Mouse (Mus musculus): ENCODE data around the gene Itgad.
A peak's percentile ranks its signal among the peaks of the same experiment; 100 is the strongest.

Gene Itgad

DNA sequence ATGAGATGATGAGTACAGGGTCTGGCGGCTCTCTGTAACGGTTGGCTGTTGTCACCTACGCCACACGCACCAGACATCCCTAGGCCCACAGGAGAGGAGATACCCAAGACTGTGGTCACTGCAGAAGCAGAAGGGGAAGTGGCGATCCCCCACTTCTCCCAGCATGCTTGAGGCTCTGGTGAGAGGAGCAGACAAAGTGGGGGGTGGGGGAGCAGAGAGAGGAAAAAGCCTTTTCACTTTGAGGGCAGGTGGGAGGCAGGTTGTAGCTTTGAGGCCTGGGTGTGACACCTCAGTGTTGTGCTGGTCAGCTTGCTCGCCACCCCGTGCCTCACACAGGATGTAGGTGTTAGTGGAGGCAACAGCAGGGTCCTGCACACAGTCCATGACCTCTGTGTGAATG is 25.9 kb downstream of the Itgad start:
- no peak for DNase-seq (ENCODE audit: low spot score)

DNA sequence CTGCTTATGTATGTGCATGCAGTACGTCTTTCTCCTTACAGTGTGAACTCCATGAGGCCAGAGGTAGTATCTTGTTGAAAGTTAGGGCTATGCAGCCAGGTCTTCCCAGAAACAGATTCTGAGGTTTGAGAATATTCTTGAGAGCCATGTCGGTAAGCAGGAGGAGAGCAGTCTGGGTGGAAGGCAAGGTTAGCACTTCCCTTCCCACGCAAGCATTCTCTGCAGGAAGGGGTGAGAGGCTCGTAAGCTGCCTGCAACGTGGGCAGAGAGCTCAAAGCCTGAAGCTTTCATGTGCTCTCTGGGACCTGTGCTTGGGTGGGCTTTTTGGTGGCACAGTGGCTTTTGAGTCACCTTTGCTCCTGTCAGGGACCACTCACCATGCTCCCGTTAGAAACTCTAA is 26.4 kb downstream of the Itgad start:
- DNase-seq (ENCODE audit: low spot score), result no peak

DNA sequence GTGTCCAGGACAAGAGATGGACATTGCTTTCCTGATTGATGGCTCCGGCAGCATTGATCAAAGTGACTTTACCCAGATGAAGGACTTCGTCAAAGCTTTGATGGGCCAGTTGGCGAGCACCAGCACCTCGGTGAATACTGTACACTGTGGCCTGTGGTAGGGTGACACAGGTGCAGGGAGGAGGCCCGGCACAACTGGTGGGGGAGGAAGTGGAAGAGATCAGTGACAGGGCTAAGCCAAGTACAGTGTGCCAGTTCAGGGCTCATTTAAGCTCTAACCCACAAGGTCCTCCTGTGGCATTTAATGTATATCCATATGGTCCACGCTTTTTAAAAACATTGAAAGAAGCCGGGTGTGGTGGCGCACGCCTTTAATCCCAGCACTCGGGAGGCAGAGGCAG is 27.5 kb downstream of the Itgad start:
- no peak for DNase-seq (ENCODE audit: low spot score)

DNA sequence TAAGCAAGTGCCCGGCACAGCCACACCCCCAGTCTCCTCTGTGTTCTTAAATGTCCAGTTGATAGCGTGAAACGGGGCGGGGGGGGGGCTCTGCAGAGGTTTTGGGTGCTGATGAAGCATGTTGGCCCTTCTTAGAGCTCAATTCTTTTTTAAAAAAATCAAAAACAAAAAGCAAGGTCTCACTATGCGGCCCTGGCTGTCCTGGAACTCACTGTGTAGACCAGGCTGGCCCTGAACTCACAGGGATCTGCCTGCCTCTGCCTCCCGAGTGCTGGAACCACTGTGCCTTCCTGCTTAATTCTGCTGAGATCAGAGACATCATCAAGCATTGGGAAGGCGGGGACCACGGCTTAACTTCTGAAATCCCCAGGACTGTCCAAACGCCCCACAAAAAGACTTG is 47.4 kb downstream of the Itgad start:
- no peak for DNase-seq (ENCODE audit: low spot score)

DNA sequence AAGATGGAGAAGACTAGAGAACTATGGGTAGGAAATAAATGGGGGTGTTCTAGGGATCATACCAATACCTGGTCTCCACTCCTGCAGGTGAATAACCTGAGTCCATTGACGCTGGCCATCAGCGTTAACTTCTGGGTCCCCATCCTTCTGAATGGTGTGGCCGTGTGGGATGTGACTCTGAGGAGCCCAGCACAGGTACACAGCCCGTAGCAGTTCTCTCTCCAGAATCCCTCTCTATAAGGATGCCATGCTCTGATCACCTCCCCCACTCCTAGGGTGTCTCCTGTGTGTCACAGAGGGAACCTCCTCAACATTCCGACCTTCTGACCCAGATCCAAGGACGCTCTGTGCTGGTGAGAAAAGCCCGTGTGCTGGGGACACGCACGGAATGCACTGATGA is 48.9 kb downstream of the Itgad start:
- no peak for DNase-seq (ENCODE audit: low spot score)

DNA sequence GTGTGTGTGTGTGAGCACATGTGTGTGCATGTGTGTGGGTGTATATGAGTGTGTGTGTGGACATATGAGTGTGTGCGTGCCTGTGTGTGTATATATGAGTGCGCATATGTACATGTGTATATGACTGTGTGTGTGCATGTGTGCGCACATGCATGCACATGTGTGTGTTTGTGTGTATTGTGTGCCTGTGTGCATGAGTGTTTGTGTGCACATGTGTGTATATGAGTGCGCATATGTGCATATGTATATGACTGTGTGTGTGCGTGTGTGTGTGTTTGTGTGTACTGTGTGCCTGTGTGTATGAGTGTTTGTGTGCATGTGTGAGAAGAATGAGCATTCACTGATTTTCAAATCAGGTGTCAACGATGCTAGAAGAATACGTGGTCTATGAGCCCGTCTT is 50.0 kb downstream of the Itgad start:
- no peak for DNase-seq (ENCODE audit: low spot score)

DNA sequence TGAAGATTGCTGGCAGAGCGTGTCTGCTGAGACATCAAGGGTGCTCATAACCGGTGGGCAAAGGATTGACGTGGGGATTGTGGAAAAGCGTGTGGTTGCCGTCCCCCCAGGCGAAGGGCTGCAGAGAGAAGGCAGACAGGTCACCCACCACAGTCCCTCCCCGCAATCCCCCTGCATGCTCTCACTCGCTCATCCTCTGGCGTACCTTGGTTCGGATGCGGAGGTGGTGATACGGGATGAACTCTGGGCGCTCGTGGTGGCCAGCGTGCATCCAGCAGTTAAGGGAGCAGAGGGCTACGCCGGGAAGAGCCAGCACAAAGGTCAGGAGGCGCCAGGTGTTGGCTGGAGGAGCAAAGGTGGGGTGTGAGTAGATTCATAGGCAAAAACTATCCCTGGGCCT is 51.5 kb downstream of the Itgad start:
- no peak for DNase-seq (ENCODE audit: low spot score)

DNA sequence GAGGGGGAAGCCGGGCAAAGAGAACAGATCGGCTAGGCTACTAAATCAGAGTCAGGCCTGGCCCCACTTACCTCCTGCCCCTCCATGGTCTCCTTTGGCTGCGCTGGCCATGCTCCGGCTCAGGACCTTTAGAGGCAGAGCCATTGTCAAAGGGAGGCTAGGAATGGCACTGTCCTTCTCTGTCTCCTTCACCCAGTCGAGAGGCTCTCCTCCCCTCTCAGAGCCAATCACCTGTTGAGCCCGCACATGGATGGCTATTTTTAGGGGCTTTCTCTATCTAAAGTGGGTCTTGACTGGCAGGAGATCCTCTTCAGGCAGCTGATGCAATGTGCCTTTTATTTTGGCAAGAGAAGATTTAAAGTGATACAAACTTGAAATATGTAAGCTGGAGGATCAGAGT is 52.0 kb downstream of the Itgad start, which contains the start of gene Cox6a2:
Gene Cox6a2, minus strand, starts transcription at position 236 of the 400 bp plus-strand sequence.
- DNase-seq (ENCODE audit: low spot score), result no peak

DNA sequence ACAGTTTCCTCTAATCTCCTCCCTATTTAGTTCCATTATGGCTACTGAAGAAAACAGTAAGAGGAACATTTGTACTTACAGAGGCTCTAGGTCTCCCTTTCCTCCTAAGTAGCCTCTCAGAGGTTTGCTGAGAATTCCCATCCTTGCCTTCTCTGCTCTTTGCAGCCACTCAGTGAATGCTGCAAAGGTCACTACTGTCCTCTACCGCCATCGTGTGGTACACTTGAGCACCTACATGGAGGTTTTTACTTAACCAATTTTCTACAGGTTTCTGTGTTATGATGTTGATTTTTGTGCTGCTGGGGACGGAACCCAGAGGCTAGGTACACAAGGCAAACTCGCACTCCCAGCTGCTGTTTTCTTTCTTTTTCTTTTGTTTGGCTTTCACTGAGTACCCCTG is 54.0 kb downstream of the Itgad start:
- DNase-seq (ENCODE audit: low spot score), result peak; percentile 81

DNA sequence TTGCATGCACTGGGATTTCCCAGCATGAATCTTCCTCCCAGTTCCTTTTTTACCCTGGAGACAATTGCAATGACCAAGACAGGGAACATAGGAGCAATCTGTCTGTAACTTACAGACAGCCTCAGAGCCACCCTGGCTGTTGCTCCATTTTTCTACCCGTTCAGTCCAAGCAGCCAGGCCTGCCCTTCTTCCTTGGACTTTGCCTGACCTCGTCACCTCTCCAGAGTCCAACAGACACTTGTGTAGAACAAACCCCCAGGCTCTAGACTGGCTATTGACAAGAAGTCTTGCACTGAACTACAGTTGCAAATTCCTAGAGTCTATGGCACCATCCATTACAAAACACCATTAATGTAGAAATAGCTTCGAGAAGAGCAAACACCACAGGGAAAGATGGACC is 55.6 kb downstream of the Itgad start:
- DNase-seq (ENCODE audit: low spot score), result no peak

DNA sequence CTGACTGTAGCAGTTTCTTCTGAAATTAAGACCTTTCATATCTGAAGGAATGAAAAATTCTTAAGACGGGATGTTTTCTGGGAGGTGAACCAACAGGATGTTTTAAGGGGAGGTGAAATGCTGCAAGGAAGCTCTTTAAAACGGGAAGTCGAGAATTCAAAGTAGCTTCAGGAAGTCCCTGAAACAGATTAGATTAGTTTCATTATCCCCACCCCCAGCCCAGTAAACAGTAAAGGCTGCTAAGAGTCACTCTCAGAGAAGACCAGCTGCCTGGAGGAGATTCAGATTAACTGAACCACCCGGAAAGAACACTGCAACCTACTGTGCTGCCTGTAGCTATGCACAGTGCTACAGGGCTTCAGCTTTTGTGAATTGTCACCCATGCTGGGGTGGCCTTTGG is 65.8 kb downstream of the Itgad start:
- no peak for DNase-seq (ENCODE audit: low spot score)

DNA sequence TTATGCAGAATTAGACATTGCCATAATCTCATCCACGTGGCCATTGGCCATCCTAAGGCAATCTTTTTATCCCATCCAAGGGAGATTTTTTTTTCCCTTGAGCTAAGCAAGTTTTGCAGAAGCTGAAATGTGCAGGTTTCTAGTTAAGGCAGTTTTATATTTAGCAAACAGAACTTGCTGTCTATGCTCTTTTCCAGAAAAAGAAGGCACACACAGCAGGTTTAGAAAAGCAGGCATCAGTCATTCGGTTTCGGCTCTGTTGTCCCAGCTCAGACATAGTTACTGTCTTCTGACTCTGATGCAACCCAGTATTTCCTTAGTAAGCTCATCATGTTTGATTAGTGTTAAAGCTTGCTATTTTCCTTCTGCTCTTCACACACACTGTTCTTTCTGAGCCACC is 66.8 kb downstream of the Itgad start:
- DNase-seq (ENCODE audit: low spot score), result no peak

DNA sequence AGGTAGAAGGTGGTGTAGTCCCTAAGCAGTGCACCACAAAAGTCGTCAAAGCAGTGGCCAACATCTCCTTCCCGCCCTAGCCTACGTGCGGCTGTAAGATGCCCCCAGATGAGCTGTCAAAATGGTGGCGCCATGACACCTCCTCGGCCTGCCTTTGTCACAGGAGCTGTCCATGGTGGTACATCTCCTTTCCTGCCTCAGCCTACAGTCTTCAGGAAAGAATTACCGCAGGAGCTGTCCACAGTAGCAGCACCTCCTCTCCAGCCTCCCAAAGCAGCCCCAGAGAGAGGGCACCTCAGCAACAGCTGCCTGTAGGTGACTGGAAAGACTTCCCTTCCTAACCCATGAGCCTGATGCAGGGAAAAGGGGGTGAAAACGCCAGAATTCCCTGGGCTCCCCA is 77.6 kb downstream of the Itgad start:
- DNase-seq (ENCODE audit: low spot score), result no peak

DNA sequence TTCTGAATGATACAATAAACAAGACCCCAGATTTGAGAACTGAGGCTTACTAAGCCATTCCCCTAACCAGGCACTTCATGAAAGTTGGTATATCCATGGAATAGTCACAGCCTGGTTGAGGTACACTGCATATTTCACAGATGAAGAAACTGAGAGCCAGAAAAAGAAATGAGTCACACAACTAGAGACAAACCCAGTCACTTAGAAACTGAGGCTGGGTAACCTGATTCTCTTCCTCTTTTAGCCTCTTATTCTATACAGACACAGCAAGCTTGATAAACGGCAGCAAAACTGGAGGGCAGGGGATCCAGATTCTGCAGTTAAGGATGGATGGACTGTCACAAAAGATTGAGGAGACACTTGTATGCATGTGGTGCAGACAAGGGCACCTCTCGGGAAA is 80.6 kb downstream of the Itgad start:
- DNase-seq (ENCODE audit: low spot score), result no peak

DNA sequence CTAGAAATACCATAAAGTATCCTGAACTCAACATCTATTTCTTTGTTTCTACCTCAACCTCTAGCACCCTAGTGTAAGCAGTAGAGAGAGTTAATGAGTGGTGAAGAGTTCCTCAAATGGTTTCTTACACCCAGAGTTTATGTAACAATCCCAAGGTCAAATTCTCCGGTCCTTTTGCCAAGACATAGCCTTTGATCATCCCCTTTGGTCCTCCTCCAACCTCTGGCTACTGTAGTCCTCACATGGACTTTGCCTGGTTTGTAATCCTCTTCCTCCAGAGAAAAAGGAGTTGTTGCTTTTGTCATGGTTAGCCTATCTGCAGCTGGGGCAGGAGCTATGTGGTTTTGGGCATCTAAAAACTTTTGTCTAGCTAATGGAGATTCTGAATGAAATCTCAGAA is 81.3 kb downstream of the Itgad start:
- DNase-seq (ENCODE audit: low spot score), result no peak

DNA sequence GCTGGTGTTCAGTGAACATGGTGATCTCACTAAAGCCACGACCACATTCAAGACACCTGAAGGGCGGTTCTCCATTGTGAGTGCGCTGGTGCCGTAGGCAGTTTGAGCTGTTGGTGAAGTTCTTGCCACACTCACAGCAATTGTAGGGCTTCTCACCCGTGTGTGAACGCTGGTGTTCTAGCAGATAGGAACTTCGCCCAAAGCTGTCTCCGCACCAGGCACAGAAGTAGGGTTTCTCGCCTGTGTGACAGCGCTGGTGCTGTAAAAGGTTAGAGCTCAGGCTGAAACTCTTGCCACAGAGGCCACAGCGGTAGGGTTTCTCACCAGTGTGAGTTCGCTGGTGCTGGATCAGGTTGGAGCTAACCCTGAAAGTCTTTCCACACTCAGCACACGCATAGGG is 82.2 kb downstream of the Itgad start:
- DNase-seq (ENCODE audit: low spot score), result peak; percentile 45

DNA sequence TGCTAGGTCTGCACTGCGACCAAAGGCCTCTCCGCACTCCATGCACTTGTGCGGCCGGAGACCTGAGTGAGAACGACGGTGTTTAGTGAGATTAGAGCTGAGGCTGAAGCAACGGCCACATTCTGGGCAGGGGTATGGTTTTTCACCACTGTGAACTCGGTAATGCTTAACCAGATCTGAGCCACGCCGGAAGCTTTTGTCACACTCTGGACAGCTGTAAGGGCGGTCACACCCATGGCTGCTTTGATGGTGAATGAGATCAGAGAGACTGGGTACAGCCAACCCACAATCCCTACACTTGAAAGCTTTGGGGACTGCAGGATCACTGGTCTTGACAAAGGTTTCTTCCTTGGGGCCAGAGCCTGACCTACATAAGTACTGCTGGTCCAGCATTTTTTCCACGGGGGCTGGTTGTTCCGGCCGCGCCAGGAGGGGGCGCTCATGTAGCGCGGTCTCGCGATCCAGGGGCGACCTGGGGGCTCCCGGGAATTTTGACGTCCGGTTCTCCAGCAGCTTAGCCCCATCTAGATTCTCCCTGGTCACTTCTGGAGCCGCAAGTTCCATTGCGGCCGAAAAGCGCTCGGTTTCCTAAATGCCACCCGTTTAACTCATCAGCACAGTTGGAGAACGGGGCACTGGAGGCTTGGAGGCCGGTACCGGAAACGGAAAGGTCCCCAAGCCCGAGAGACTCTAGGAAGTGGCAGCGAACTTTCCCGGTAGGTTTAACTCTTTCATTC is 82.8 kb downstream of the Itgad start, which contains the start of gene Armc5:
Gene Armc5, plus strand, starts transcription at position 487 of the 737 bp plus-strand sequence.
- peak; percentile 92 for DNase-seq (ENCODE audit: low spot score)

DNA sequence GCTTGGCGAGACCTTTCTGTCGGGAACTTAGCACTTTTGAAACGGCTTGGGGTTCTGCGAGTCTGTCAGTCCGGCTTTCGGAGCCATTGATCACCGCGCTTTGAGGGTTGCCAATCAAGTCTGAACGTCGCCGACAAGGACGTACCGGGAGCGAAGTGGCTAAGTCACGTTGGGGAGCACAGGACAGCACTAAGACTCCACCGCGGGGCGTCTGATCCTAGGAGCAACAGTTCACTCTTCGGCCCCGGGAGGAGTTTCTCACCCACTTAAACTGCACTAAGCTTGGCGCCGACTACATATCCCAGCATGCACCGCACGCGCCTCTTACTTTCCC is 83.4 kb downstream of the Itgad start:
- DNase-seq (ENCODE audit: low spot score), result no peak

DNA sequence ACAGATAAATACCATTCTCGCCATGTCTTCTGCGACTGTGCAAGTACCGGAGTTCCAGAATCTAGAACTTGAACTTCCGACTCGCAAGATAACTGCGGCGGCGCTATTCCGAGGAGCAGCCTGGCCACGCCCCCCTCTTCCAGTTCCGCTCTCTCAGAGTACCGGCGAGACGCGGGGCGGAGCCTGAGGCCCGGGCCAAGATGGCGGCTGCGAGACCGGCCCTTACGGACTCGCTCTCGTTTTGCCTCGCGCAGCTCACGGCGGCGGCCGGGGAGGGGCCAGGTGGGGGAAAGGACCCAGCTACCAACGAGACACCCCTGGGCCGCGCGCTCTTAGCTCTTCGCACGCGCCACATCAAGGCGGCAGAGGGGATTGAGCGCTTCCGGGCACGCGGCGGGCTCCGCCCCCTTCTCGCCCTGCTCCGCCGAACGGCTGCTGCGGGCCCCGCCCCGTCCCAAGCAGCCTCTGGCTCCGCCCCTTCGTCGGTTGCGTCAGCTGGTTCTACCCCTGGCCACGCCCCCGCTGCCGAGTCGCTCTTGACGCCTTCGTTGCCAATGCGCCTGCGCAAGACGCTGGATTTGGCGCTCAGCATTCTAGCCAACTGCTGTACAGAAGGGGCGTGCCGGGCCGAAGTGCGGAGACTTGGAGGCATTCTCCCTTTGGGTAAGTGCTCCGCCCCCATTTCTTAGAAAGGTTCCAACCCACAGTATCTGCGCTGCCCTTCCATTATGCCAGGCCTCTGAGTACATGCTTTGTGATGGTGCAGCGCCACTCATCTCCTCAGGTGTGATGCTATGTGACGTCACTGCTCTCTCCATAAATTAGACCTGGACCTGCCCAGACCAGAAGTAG is 84.0 kb downstream of the Itgad start, which contains the start of gene 9130023H24Rik:
Gene 9130023H24Rik, minus strand, starts transcription at position 105 of the 852 bp plus-strand sequence.
- DNase-seq (ENCODE audit: low spot score), result peak; percentile 100

DNA sequence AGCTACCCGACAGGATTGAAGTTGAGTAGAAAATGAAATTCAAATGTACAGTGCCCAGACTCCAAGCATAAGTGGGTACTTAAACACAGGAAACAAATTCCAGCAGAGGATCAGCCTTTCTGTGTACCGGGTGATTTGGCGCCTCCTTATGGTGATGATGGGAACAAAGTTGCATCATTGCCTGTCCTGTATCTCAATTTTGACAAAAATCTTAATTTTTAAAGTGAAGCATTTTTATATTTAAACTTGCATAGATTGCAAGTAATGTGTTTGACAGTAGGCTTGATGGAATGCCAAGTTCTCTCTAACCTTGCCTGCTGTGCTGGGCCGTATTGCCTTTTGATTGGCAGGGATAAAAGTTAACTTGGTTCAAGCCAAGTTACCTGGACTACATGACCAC is 84.8 kb downstream of the Itgad start:
- peak; percentile 66 for DNase-seq (ENCODE audit: low spot score)

DNA sequence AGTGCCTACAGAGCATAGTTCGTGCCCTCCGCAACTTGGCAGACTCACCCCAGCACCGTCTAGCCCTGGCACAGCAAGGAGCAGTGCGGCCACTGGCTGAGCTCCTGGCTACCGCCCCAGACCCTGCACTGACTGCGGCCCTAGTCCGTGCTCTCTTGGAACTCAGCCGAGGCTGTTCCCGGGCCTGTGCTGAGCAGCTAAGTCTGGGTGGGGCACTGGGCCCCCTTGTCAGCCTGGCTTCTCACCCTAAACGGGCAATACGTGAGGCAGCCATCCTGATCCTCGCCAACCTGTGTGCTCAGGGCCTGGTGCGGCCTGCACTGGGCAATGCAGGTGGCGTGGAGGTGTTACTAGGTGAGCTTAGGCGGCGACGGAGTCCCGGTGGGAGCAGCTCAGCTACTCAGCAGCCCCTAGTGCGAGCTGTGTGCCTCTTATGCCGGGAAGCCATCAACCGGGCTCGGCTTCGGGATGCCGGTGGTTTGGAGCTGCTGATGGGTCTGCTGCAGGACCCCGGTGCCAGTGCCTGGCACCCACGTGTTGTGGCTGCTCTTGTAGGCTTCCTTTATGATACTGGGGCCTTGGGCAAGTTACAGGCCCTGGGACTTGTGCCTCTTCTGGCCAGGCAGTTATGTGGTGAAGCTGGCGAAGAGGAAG is 86.1 kb downstream of the Itgad start:
- no peak for DNase-seq (ENCODE audit: low spot score)

DNA sequence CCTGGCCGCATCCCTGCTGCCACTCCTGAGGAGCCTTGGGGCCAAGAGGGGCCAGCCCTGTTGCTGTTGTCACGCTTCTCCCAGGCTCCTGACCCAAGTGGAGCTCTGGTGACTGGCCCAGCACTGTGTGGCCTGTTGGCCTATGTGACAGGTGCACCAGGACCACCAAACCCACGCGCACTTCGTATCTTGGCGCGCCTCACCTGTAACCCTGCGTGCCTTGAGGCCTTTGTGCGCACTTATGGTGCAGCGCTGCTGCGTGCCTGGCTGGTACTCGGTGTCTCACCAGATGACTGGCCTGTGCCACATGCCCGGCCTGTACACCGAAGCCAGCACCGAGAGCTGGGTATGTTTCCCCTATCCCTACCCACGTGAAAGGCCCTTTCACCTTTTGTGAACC is 88.2 kb downstream of the Itgad start:
- DNase-seq (ENCODE audit: low spot score), result no peak

DNA sequence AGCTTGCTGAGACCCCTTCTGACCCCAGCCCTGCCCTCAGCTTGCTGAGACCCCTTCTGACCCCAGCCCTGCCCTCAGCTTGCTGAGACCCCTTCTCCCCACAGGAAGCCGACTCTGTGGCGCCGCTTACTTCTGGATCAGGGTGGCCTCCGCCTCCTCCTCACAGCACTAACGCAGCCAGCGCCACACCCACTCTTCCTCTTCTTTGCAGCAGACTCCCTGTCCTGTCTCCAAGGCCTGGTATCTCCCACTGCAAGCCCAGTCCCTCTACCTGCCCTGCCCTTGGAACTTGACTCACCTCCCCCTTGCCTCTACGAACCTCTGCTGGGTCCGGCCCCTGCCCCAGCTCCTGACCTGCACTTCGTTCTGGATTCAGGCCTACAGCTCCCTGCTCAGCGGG is 89.7 kb downstream of the Itgad start:
- DNase-seq (ENCODE audit: low spot score), result no peak
